Mouse (Mus musculus): ENCODE data around the gene Serpinb6a.

Serpinb6a gene

DNA sequence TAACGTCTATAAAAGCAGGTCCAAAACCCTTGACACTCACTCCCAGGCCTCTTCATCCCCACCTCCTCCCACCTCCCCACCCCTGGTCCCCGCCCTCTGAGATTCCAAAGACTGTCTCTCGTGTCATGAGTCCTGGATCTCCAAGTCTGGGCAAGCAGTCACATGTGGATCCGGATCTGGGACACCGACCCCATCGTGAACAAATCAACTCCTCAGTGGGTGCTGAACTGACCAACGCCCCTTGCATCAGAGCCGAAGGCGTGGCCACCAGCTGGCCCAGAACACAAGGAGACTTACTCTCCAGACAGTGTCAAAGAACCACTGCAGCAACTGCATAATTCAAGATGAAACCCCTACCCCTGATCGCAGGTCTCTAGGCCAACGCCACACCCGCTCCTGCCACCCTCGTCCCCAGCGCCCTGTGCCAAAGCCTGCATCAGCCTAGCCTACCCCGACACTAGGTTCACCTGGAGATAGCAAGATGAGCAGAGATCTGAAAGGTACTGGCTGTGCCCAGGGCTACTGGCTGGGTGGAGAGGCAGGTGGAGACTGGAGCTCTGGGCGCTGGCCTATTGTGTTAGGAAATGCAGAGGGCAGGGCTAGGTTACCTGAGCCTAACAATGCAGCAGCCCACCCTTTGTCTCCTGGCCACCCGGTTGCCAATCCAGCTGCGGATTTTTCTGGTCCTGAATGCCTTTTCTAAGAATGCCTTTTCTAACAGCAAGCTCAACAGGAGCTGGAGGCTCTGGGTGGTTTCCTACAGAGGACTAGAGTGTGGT lies 97.2 kb downstream of the Serpinb6a start, which contains the start of gene Serpinb6c:
Serpinb6c (minus strand) TSS at position 533 of the 779 bp plus-strand sequence.
- WGBS = 84% methylated on average over 18 of the region's 18 CpGs

- WGBS = 94% methylated on average over 2 of the region's 2 CpGs
Observed at GRCm38 (mm10) chr13:33903290-33903689, 99.3 kb downstream of the Serpinb6a start.

DNA sequence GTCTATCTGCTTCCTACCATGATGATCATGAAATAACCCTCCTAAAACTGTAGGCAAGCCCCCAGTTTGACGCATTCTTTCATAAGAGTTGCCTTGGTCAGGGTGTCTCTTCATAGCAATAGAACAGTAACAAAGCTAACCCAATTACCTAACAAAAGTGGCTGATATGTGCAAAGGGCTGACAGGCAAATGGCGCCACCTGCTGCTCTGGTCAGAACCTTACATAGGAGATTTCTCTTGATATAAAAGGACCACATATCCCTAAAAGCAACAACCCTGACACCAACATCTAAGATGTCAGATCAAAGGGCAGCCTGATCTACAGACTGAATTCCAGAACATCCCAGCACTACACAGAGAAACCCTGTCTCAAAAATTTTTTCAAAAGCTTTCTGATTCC lies 108.4 kb downstream of the Serpinb6a start:
- WGBS = 43% methylated on average over 2 of the region's 2 CpGs

Measured in cerebral cortex, adult 2 months (tissue).